In the genomic region with DNA sequence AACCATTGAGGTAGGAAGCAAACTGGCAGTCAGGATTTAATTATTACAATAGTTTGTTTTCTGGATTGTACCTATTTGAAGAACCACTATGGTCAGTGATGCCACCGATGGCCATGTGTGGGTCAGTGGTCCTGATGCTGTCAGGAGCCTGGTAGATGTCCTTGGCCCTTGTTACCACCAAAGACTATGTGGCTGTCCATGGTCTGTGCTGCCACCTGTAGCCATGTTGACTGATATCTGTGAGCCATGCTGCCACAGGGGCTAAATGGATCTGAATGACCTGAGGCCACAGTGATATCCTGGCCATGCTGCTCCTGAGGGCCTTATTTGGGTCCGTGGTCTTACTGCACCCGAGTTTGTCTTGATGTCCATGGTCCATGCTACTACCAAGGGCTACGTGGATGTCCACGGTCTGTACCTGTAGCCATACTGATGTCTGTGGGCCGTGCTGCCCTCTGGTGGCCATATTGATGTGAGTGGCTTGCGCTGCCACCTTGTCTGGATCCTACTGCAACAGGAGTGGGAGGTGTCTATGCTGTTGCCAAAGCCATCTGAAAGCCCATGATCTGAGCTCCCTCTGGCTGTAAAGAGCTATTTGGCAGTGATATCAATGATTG, we compare ENCODE assay signal across 9 mouse cellular contexts. TPM values are rescaled to one million over a fixed set of nuclear protein-coding genes. Genes with fewer than 3 reads are reported as not detected.
A peak's percentile ranks its signal among the peaks of the same experiment; 100 is the strongest.
DNase-seq lines count a peak whose midpoint lies in the region; ATAC-seq and TF ChIP-seq lines count a peak whose summit lies in the region.
"Had no signal": no experiment of that assay in that cellular context is flagged by ENCODE, and none has a peak within 500 bp of the region (broad histone marks: within the 10 kb centered on the region; RNA-seq: fewer than 3 reads in every experiment).

No protein-coding gene starts in this region.

- TF ChIP-seq CTCF in E14TG2a.4 (conservative IDR thresholded peaks at IDR 0.05; ENCODE audit: low read length), result peak; percentile 92
- peak; percentile 77 for TF ChIP-seq CTCF in stomach, postnatal 0 days (IDR thresholded peaks at IDR 0.05; ENCODE audit: low read depth)

- peak; percentile 61; the same call in 1 of the 2 replicates for ATAC-seq in forebrain, embryonic 16.5 days
- ATAC-seq in midbrain, embryonic 12.5 days (ENCODE audit: low FRiP score, low read depth), result peak; percentile 68; the same call in 1 of the 2 replicates
- ATAC-seq in stomach, postnatal 0 days (ENCODE audit: low FRiP score, low TSS enrichment), result no peak; the same call in 1 of the 2 replicates

- H3K27ac ChIP-seq in forebrain, embryonic 16.5 days (ENCODE audit: low read length), result no peak overlapping the region
- no peak overlapping the region for H3K27ac ChIP-seq in midbrain, embryonic 12.5 days (replicated peaks)
- H3K27ac ChIP-seq in stomach, postnatal 0 days (replicated peaks), result no peak overlapping the region

- no peaks in the 10 kb centered on the region; the same call in 1 of the 2 replicates for H3K4me1 ChIP-seq in E14TG2a.4 (replicated peaks; ENCODE audit: low read depth, low read length)
- H3K4me1 ChIP-seq in forebrain, embryonic 16.5 days (replicated peaks; ENCODE audit: control insufficient read depth, insufficient read depth, low read length), result no peaks in the 10 kb centered on the region
- no peaks in the 10 kb centered on the region for H3K4me1 ChIP-seq in midbrain, embryonic 12.5 days
- H3K4me1 ChIP-seq in stomach, postnatal 0 days (replicated peaks; ENCODE audit: control insufficient read depth, insufficient read depth), result no peaks in the 10 kb centered on the region

- H3K4me2 ChIP-seq in forebrain, embryonic 16.5 days (ENCODE audit: low read length), result no peak overlapping the region
- no peak overlapping the region for H3K4me2 ChIP-seq in midbrain, embryonic 12.5 days (replicated peaks)
- no peak overlapping the region for H3K4me2 ChIP-seq in stomach, postnatal 0 days (replicated peaks; ENCODE audit: low read depth)

- no peak for TF ChIP-seq EP300 in stomach, postnatal 0 days (optimal IDR thresholded peaks at IDR 0.05)

- H3K9me3 ChIP-seq in E14TG2a.4 (ENCODE audit: low read length), result no peaks in the 10 kb centered on the region
- H3K9me3 ChIP-seq in forebrain, embryonic 16.5 days (ENCODE audit: control insufficient read depth, low read length), result no peaks in the 10 kb centered on the region
- H3K9me3 ChIP-seq in midbrain, embryonic 12.5 days, result no peaks in the 10 kb centered on the region
- H3K9me3 ChIP-seq in stomach, postnatal 0 days (ENCODE audit: control insufficient read depth, low read length), result no peaks in the 10 kb centered on the region

- WGBS in forebrain, embryonic 16.5 days, result 25% methylated on average over 7 of the region's 7 CpGs
- WGBS in midbrain, embryonic 12.5 days, result 23% methylated on average over 7 of the region's 7 CpGs
- WGBS in stomach, postnatal 0 days, result 26% methylated on average over 7 of the region's 7 CpGs

- peaks cover 27% of the 10 kb centered on the region for H3K27me3 ChIP-seq in E14TG2a.4 (ENCODE audit: insufficient read depth, low read length)
- peaks cover 38% of the 10 kb centered on the region for H3K27me3 ChIP-seq in forebrain, embryonic 16.5 days (replicated peaks; ENCODE audit: control insufficient read depth, insufficient read depth, low read length)
- H3K27me3 ChIP-seq in midbrain, embryonic 12.5 days, result peaks cover 59% of the 10 kb centered on the region
- peaks cover 3% of the 10 kb centered on the region for H3K27me3 ChIP-seq in stomach, postnatal 0 days (ENCODE audit: control insufficient read depth, insufficient read depth, low read length)

- H3K36me3 ChIP-seq in E14TG2a.4 (ENCODE audit: insufficient read depth, low read length), result no peaks in the 10 kb centered on the region
- H3K36me3 ChIP-seq in forebrain, embryonic 16.5 days (ENCODE audit: control insufficient read depth, insufficient read depth), result no peaks in the 10 kb centered on the region
- H3K36me3 ChIP-seq in midbrain, embryonic 12.5 days, result no peaks in the 10 kb centered on the region
- no peaks in the 10 kb centered on the region for H3K36me3 ChIP-seq in stomach, postnatal 0 days (ENCODE audit: control insufficient read depth, insufficient read depth, low read length)

- peak; percentile 37 for DNase-seq in gastrocnemius, postnatal 10 days
- DNase-seq in gastrocnemius, adult 8-10 months (ENCODE audit: low spot score in 2 of 2), result no peak
- DNase-seq in c-Kit-positive CD71-positive TER-119-positive erythroid progenitor cells, embryonic 14.5 days (ENCODE audit: low spot score), result peak; percentile 47
- peak; percentile 72 to 75 for DNase-seq in kidney, postnatal 4 days
- DNase-seq in stomach, postnatal 0 days (ENCODE audit: low spot score), result peak; percentile 56

- no peak overlapping the region for H3K4me3 ChIP-seq in E14TG2a.4 (replicated peaks; ENCODE audit: low read length)
- no peak overlapping the region for H3K4me3 ChIP-seq in forebrain, embryonic 16.5 days (replicated peaks; ENCODE audit: low read length)
- H3K4me3 ChIP-seq in midbrain, embryonic 12.5 days, result no peak overlapping the region
- no peak overlapping the region for H3K4me3 ChIP-seq in stomach, postnatal 0 days (ENCODE audit: low read depth, low read length)

- no peak overlapping the region for H3K9ac ChIP-seq in forebrain, embryonic 16.5 days (replicated peaks; ENCODE audit: low read depth, low read length)
- no peak overlapping the region for H3K9ac ChIP-seq in midbrain, embryonic 12.5 days (replicated peaks)
- H3K9ac ChIP-seq in stomach, postnatal 0 days (ENCODE audit: low read length), result no peak overlapping the region

RNA-seq across cellular contexts. Expression of gene Prdm13, which starts 10.0 kb away (rescaled TPM):
- not detected for total RNA-seq in gastrocnemius, postnatal 10 days (2021)
- total RNA-seq in gastrocnemius, adult 8-10 months (2022), result not detected
- not detected in 2 replicates for polyA plus RNA-seq in forebrain, embryonic 16.5 days (2015; fragmentation: Nextera tagmentation; extraction: Ambion mirVana)
- 0.17 and 1.4 TPM in 2 replicates for polyA plus RNA-seq in midbrain, embryonic 12.5 days (2016; fragmentation: Nextera tagmentation; extraction: Ambion mirVana)
- not detected in 2 replicates for polyA plus RNA-seq in stomach, postnatal 0 days (2015; fragmentation: Nextera tagmentation; extraction: Ambion mirVana)
- total RNA-seq: layer of hippocampus, postnatal 14 days had no signal

RNA-seq across cellular contexts. Expression of gene Ccnc, which starts 31.8 kb away (rescaled TPM):
- 10 to 100 TPM; 11.3 to 12.1 TPM for total RNA-seq in gastrocnemius, postnatal 10 days (2021)
- 10 to 100 TPM in 1 of 4 experiments, 1 to 10 TPM in 3; 8.6 to 11.8 (median 9.6) TPM for total RNA-seq in gastrocnemius, adult 8-10 months (2022)
- polyA plus RNA-seq in forebrain, embryonic 16.5 days (2015; fragmentation: Nextera tagmentation; extraction: Ambion mirVana), result 68.4 and 68.5 TPM in 2 replicates
- polyA plus RNA-seq in midbrain, embryonic 12.5 days (2016; fragmentation: Nextera tagmentation; extraction: Ambion mirVana), result 67.8 and 68.9 TPM in 2 replicates
- 23.6 and 24.6 TPM in 2 replicates for polyA plus RNA-seq in stomach, postnatal 0 days (2015; fragmentation: Nextera tagmentation; extraction: Ambion mirVana)

Comparison
In these comparisons a context has a peak if more than half of its experiments do, and no peak if none do; other contexts are left out.
1. DNase-seq: peak in gastrocnemius, postnatal 10 days (single experiment), c-Kit-positive CD71-positive TER-119-positive erythroid progenitor cells, embryonic 14.5 days (single experiment), kidney, postnatal 4 days (2 of 2) and stomach, postnatal 0 days (single experiment); none in gastrocnemius, adult 8-10 months (0 of 2).